23 mouse cellular contexts compared by ENCODE assay signal in genomic region chr10:75531532-75532090, GRCm38 (mm10). TPM values are rescaled to one million over a fixed set of nuclear protein-coding genes. Genes with fewer than 3 reads are reported as not detected.
DNase-seq lines count a peak whose midpoint lies in the region; ATAC-seq lines count a peak whose summit lies in the region.
"Had no signal": no experiment of that assay in that cellular context is flagged by ENCODE, and none has a peak within 500 bp of the region (broad histone marks: within the 10 kb centered on the region; RNA-seq: fewer than 3 reads in every experiment).

No protein-coding gene starts in this region.

- no peak overlapping the region for H3K9ac ChIP-seq in heart, embryonic 11.5 days (ENCODE audit: low read depth, low read length)
- no peak overlapping the region for H3K9ac ChIP-seq in forebrain, embryonic 12.5 days
- H3K9ac ChIP-seq: embryonic facial prominence, embryonic 13.5 days; heart, embryonic 12.5 days; liver, postnatal 0 days; neural tube, embryonic 15.5 days; stomach, embryonic 15.5 days had no signal

- no peak overlapping the region for H3K4me2 ChIP-seq in heart, embryonic 11.5 days
- H3K4me2 ChIP-seq in forebrain, embryonic 12.5 days: no peak overlapping the region
- H3K4me2 ChIP-seq: embryonic facial prominence, embryonic 13.5 days; heart, embryonic 12.5 days; midbrain, embryonic 11.5 days; neural tube, embryonic 15.5 days; stomach, embryonic 15.5 days had no signal

- H3K27me3 ChIP-seq in heart, embryonic 11.5 days (ENCODE audit: control insufficient read depth, insufficient read depth, low read length): no peaks in the 10 kb centered on the region
- no peaks in the 10 kb centered on the region for H3K27me3 ChIP-seq in forebrain, embryonic 12.5 days
- H3K27me3 ChIP-seq: embryonic facial prominence, embryonic 13.5 days; heart, embryonic 12.5 days; neural tube, embryonic 15.5 days; stomach, embryonic 15.5 days had no signal

- 0 out of 2 replicates have a peak, but pooled peaks have one; percentile 26 for ATAC-seq in heart, embryonic 11.5 days (replicated peaks; ENCODE audit: insufficient number of reproducible peaks, low FRiP score, low TSS enrichment)
- ATAC-seq in forebrain, embryonic 12.5 days (ENCODE audit: low FRiP score): no peak
- ATAC-seq: hindbrain, postnatal 0 days; liver, postnatal 0 days had no signal

- no peak overlapping the region for H3K27ac ChIP-seq in heart, embryonic 11.5 days (ENCODE audit: low read depth, low read length)
- no peak overlapping the region for H3K27ac ChIP-seq in forebrain, embryonic 12.5 days
- H3K27ac ChIP-seq: embryonic facial prominence, embryonic 13.5 days; hindbrain, postnatal 0 days; neural tube, embryonic 15.5 days; stomach, embryonic 15.5 days had no signal

- peaks cover 16% of the 10 kb centered on the region for H3K36me3 ChIP-seq in heart, embryonic 11.5 days (ENCODE audit: control insufficient read depth, insufficient read depth, low read length)
- peaks cover 80% of the 10 kb centered on the region for H3K36me3 ChIP-seq in forebrain, embryonic 12.5 days (replicated peaks)

- H3K4me3 ChIP-seq in heart, embryonic 11.5 days (ENCODE audit: low read depth, low read length): no peak overlapping the region
- H3K4me3 ChIP-seq in forebrain, embryonic 12.5 days (replicated peaks): no peak overlapping the region
- H3K4me3 ChIP-seq: embryonic facial prominence, embryonic 13.5 days; heart, embryonic 12.5 days; neural tube, embryonic 15.5 days; stomach, embryonic 15.5 days had no signal

- 91% methylated on average over 9 of the region's 9 CpGs for WGBS in heart, embryonic 11.5 days (ENCODE audit: insufficient replicate concordance)
- 89% methylated on average over 9 of the region's 9 CpGs for WGBS in forebrain, embryonic 12.5 days

- no peak for DNase-seq in heart, postnatal 14 days
- DNase-seq in T-cell, adult 2 months (ENCODE audit: low spot score): peak; percentile 76
- peak; percentile 83 for DNase-seq in naive thymus-derived CD4-positive, alpha-beta T cell, adult 2 months (ENCODE audit: low read depth)
- DNase-seq in thymus, postnatal 36 days: peak; percentile 39 to 63
- no peak for DNase-seq in right cerebral cortex, adult 2 months (ENCODE audit: low spot score in 2 of 2)
- DNase-seq in testis, postnatal 10 days (ENCODE audit: low spot score): no peak
- DNase-seq: adrenal gland, postnatal 14 days; cerebellum, adult 2 months; gastrocnemius, postnatal 36 days; heart, postnatal 4 days; kidney, adult 9 months; kidney, postnatal 4 days; liver; liver, postnatal 0 days had no signal

- H3K4me1 ChIP-seq in heart, embryonic 11.5 days (ENCODE audit: control insufficient read depth, insufficient read depth, low read length): 0 out of 2 replicates have a peak, but pooled peaks cover 2% of the 10 kb centered on the region
- no peaks in the 10 kb centered on the region for H3K4me1 ChIP-seq in forebrain, embryonic 12.5 days
- H3K4me1 ChIP-seq: embryonic facial prominence, embryonic 13.5 days; neural tube, embryonic 15.5 days; stomach, embryonic 15.5 days had no signal

- intact Hi-C loops in heart, postnatal 14 days (cut with DNase I): no loop called here

- H3K9me3 ChIP-seq in heart, embryonic 11.5 days (replicated peaks; ENCODE audit: control insufficient read depth, low read length): no peaks in the 10 kb centered on the region
- no peaks in the 10 kb centered on the region for H3K9me3 ChIP-seq in forebrain, embryonic 12.5 days
- H3K9me3 ChIP-seq: embryonic facial prominence, embryonic 13.5 days; heart, embryonic 12.5 days; neural tube, embryonic 15.5 days; stomach, embryonic 15.5 days had no signal

RNA-seq across cellular contexts. Expression of gene Gucd1, which starts 13.8 kb away (rescaled TPM):
- polyA plus RNA-seq in heart, embryonic 11.5 days (2014; fragmentation: Nextera tagmentation; extraction: Ambion mirVana): 30.5 and 35.2 TPM in 2 replicates
- total RNA-seq in heart, postnatal 14 days (2021): 10 to 100 TPM; 43.8 to 45.5 TPM
- 23.5 and 24.4 TPM in 2 replicates for polyA plus RNA-seq in forebrain, embryonic 12.5 days (2016; fragmentation: Nextera tagmentation; extraction: Ambion mirVana)

RNA-seq across cellular contexts. Expression of gene Snrpd3, which starts 14.3 kb away (rescaled TPM):
- 121 and 141 TPM in 2 replicates for polyA plus RNA-seq in heart, embryonic 11.5 days (2014; fragmentation: Nextera tagmentation; extraction: Ambion mirVana)
- total RNA-seq in heart, postnatal 14 days (2021): 10 to 100 TPM; 56.0 to 68.3 TPM
- 204 and 215 TPM in 2 replicates for polyA plus RNA-seq in forebrain, embryonic 12.5 days (2016; fragmentation: Nextera tagmentation; extraction: Ambion mirVana)

RNA-seq across cellular contexts. Expression of gene Lrrc75b, which starts 28.5 kb away (rescaled TPM):
- 0.66 and 1.0 TPM in 2 replicates for polyA plus RNA-seq in heart, embryonic 11.5 days (2014; fragmentation: Nextera tagmentation; extraction: Ambion mirVana)
- total RNA-seq in heart, postnatal 14 days (2021): 1 to 10 TPM; 1.3 to 1.5 TPM
- 5.5 and 7.4 TPM in 2 replicates for polyA plus RNA-seq in forebrain, embryonic 12.5 days (2016; fragmentation: Nextera tagmentation; extraction: Ambion mirVana)
- total RNA-seq: MEL had no signal

RNA-seq across cellular contexts. Expression of gene Ggt1, which starts 29.8 kb away (rescaled TPM):
- 0.42 and 0.44 TPM in 2 replicates for polyA plus RNA-seq in heart, embryonic 11.5 days (2014; fragmentation: Nextera tagmentation; extraction: Ambion mirVana)
- not detected for total RNA-seq in heart, postnatal 14 days (2021)
- 0.58 and 2.3 TPM in 2 replicates for polyA plus RNA-seq in forebrain, embryonic 12.5 days (2016; fragmentation: Nextera tagmentation; extraction: Ambion mirVana)
- total RNA-seq: adrenal gland, postnatal 14 days had no signal

RNA-seq across cellular contexts. Expression of gene Ggt5, which starts 57.5 kb away (rescaled TPM):
- 2.8 and 5.0 TPM in 2 replicates for polyA plus RNA-seq in heart, embryonic 11.5 days (2014; fragmentation: Nextera tagmentation; extraction: Ambion mirVana)
- 10 to 100 TPM in 1 of 2 experiments, 1 to 10 TPM in 1; 8.3 to 10.7 TPM for total RNA-seq in heart, postnatal 14 days (2021)
- 0.74 and 0.90 TPM in 2 replicates for polyA plus RNA-seq in forebrain, embryonic 12.5 days (2016; fragmentation: Nextera tagmentation; extraction: Ambion mirVana)
- total RNA-seq: MEL had no signal

Comparison
In these comparisons a context has a peak if more than half of its experiments do, and no peak if none do; other contexts are left out.
1. DNase-seq: peak in T-cell, adult 2 months (single experiment), naive thymus-derived CD4-positive, alpha-beta T cell, adult 2 months (single experiment) and thymus, postnatal 36 days (2 of 2); none in heart, postnatal 14 days (0 of 2), right cerebral cortex, adult 2 months (0 of 2) and testis, postnatal 10 days (single experiment).